Mouse (Mus musculus) neural tube, embryonic 14.5 days (tissue): ENCODE results near the gene Spns2. TPM values are rescaled to one million over a fixed set of nuclear protein-coding genes. Genes with fewer than 3 reads are reported as not detected.

Experiments
- ATAC-seq: fragments of 200-750 bp; cut with Nextera tagmentation; 2 replicates; pipeline ENCODE4 v1.8.0; 2017; ENCODE audit warnings: low read depth, mild to moderate bottlenecking, moderate TSS enrichment, moderate library complexity
- H3K27ac ChIP-seq: fragments of 300-500 bp; sonication (generic); 2 replicates; pipeline ENCODE4 v1.5.1; 2014; ENCODE audit warnings: low read depth, mild to moderate bottlenecking, control low read depth, low read length, moderate library complexity, mixed read lengths
- H3K27me3 ChIP-seq: fragments of 300-500 bp; sonication (generic); 2 replicates; pipeline ENCODE4 v1.6.1; 2014; ENCODE audit warnings: low read length; ENCODE audit not compliant: control insufficient read depth, insufficient read depth
- H3K36me3 ChIP-seq: fragments of 300-500 bp; sonication (generic); 2 replicates; pipeline ENCODE4 v1.6.1; 2014; ENCODE audit warnings: low read length, mixed read lengths; ENCODE audit not compliant: control insufficient read depth, insufficient read depth
- H3K4me1 ChIP-seq: fragments of 300-500 bp; sonication (generic); 2 replicates; pipeline ENCODE4 v1.6.1; 2014; ENCODE audit warnings: low read length; ENCODE audit not compliant: control insufficient read depth, insufficient read depth
- H3K4me2 ChIP-seq: fragments of 300-500 bp; sonication (generic); 2 replicates; pipeline ENCODE4 v1.6.1; 2014; ENCODE audit warnings: mild to moderate bottlenecking, low read depth, low read length, control low read depth
- H3K4me3 ChIP-seq: fragments of 300-500 bp; sonication (generic); 2 replicates; pipeline ENCODE4 v1.5.1; 2014; ENCODE audit warnings: low read depth, low read length, control low read depth, mixed read lengths
- H3K9ac ChIP-seq: fragments of 300-500 bp; sonication (generic); replicated peaks from 2 replicates; pipeline ENCODE4 v1.6.1; 2014; ENCODE audit warnings: low read depth, mild to moderate bottlenecking, control low read depth, low read length, mixed read lengths
- H3K9me3 ChIP-seq: fragments of 300-500 bp; sonication (generic); 2 replicates; pipeline ENCODE4 v1.6.1; 2016; ENCODE audit warnings: low read length; ENCODE audit not compliant: control insufficient read depth
- WGBS: fragments of 180-500 bp; shearing (Covaris S2); extraction: QIAGEN DNeasy Blood & Tissue Kit; methylation state at CpG from one replicate; pipeline ENCODE4 v1.1.7; 2014; 5-methylcytosine and 5-hydroxymethylcytosine counted together
- polyA plus RNA-seq: library from polyadenylated mRNA; unstranded; fragments of >200 nt; fragmentation: Nextera tagmentation; extraction: Ambion mirVana; gene quantifications from 2 replicates; pipeline ENCODE4 v1.2.1, GENCODE M21; 2014

The Spns2 gene
- polyA plus RNA-seq, 1 experiment from 2014 or later: 12.1 TPM

DNA sequence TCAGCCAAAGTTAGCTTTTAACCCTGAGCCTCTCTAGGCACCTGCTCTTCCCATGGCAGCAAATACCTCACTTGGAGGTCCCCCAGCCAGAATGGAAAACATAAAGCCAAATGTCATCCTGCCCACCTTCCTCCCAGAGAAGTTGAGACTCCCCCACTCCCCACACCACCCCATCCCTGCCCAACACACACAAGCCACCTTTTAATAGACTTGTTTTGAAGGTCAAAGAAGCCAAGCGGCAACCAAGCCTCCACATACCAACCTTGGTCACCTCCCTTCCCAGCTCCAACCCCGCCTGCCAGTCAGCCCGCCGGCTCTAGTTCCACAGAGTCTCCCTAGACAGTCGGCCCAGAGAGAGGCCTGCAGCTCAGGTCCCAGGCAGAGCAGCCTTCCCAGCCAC, 87.7 kb downstream of the Spns2 start:
- Histone ChIP-seq H3K27ac (no peak overlapping the region), H3K9ac (no peak overlapping the region), H3K9me3 (no peaks in the 10 kb centered on the region), H3K27me3 (no peaks in the 10 kb centered on the region), H3K4me2 (no peak overlapping the region), H3K4me1 (no peaks in the 10 kb centered on the region), H3K4me3 (no peak overlapping the region), H3K36me3 (no peaks in the 10 kb centered on the region)
- no peak for ATAC-seq
- WGBS: 86% methylated on average over 5 of the region's 5 CpGs

Other genes starting within 250 kb of the Spns2 start
- 0.76 and 1.8 TPM in 2 replicates for gene Slc13a5, start 222.7 kb downstream of the Spns2 start, polyA plus RNA-seq
- 1.4 and 1.6 TPM in 2 replicates for gene Xaf1, start 188.3 kb downstream of the Spns2 start, polyA plus RNA-seq
- not detected in 2 replicates for gene Fbxo39, start 175.5 kb downstream of the Spns2 start, polyA plus RNA-seq
- 5.5 and 8.8 TPM in 2 replicates for gene Tekt1, start 127.5 kb downstream of the Spns2 start, polyA plus RNA-seq
- gene Smtnl2, start 78.2 kb downstream of the Spns2 start, polyA plus RNA-seq: 3.3 and 5.3 TPM in 2 replicates
- not detected in 2 replicates for gene Ggt6, start 54.4 kb downstream of the Spns2 start, polyA plus RNA-seq
- gene Mybbp1a, start 48.5 kb downstream of the Spns2 start, polyA plus RNA-seq: 55.1 and 63.5 TPM in 2 replicates
- 0.11 TPM in 1 of 2 replicates, not detected in the other for gene Spns3, start 60.6 kb upstream of the Spns2 start, polyA plus RNA-seq
- gene Ube2g1, start 117.4 kb upstream of the Spns2 start, polyA plus RNA-seq: 90.0 and 109 TPM in 2 replicates
- 31.2 and 36.1 TPM in 2 replicates for gene Ankfy1, start 200.1 kb upstream of the Spns2 start, polyA plus RNA-seq